Mouse (Mus musculus) retina, postnatal 7 days (tissue): ENCODE measurements around the gene Pgpep1.

Source experiments
- DNase-seq: peaks from one replicate; pipeline ENCODE4 v3.0.0-alpha.2; 2012; ENCODE audit warnings: low read depth, low spot score

Gene Pgpep1

GRCm38 (mm10) chr8:70632346-70632892 lies 27.8 kb downstream of the Pgpep1 start, which contains the start of gene Gdf15:
TSS of gene Gdf15 (minus strand) at chr8:70632456.
- no peak for DNase-seq

GRCm38 (mm10) chr8:70631436-70631835 lies 28.8 kb downstream of the Pgpep1 start:
- peak; percentile 49 for DNase-seq

- no peak for DNase-seq
Measured at GRCm38 (mm10) chr8:70630532-70631381, 29.4 kb downstream of the Pgpep1 start.

DNA sequence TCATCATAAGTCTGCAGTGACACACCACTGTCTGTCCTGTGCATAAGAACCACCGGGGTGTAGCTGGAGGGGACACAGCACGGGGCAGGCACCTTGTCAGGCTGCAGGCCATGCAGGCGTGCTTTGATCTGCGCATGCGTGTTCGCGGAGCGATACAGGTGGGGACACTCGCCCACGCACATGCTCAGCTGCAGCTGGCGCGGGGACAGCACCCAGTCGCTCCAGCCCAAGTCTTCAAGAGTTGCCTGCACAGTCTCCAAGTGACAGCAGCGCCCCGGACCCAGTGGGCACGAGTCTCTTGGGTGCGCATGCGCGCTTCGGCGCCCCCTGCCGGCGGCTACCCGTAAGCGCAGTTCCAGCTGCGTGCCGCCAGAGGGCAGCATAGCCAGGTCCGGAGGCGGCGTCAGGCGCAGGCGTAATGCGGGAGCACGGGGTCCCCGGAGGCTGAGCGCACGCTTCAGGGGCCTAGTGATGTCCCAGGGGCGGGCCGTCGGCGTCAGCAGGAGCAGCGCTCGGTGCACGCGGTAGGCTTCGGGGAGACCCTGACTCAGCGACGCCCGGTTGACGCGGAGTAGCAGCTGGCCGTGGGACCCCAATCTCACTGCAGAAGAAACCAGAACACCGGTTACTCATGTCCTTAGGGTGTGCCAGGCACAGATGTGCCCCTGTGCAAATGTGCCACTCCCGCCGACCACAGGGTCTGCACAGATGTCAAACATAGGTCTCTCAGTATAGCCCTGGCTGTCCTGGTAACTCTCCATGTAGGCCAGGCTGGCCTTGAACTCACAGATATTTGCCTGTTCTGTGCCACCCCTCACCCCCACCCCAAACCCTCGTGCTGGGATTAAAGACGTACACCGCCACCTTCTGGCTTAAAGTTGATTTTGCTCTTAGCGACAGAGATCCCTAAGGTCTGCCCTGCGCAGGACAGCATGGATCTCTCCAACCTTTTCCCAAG lies 30.3 kb downstream of the Pgpep1 start:
- peak; percentile 85 for DNase-seq

DNA sequence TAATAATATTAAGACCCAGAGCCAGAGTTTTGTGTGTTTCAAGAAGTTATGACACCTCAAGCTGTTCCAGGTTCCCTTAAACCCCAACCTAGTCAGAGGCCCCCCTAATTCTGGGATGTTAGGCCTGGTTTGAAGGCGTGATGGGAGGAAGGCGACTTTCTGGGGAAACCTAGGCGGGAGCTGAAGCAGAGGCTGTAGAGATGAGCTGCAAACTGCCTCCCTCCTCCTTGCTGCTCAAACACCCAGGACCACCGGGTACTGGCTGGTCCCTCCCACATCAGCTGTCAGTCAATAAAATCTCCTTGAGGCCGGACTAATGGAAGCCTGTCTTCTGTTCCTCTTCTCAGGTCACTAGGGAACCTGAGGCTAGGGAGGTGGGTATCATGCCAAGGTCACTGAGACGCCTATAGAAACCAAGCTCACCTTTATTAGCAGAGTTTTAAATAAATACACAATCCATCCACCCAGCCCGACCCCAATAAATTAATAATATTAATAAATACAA lies 31.1 kb downstream of the Pgpep1 start:
- no peak for DNase-seq

GRCm38 (mm10) chr8:70627041-70627440 lies 33.1 kb downstream of the Pgpep1 start:
- no peak for DNase-seq

GRCm38 (mm10) chr8:70625104-70625503 lies 35.1 kb downstream of the Pgpep1 start:
- DNase-seq = no peak

GRCm38 (mm10) chr8:70622220-70622619 lies 38.0 kb downstream of the Pgpep1 start:
- DNase-seq = no peak

DNA sequence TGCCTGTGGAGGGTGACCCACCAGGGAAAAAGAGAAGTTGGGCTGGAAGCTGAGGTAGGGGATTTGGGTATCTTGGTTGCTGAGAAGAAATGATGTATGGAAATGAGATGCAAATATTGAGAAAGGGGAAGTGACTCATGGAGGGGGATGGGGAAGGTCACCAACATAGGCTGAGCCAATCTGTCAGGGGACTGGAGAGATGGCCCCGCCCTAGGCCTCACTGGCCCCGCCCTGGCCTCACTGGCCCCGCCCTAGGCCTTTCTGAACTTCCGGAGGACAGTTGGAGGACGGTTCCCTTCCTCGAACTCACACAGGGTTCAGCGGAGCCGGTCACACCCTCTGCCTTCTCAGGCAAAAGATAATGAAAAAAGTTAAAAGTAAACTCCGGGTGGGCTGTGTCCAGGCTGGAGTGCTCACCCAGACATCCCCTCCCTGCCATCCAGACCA lies 41.3 kb downstream of the Pgpep1 start:
- DNase-seq = no peak

DNA sequence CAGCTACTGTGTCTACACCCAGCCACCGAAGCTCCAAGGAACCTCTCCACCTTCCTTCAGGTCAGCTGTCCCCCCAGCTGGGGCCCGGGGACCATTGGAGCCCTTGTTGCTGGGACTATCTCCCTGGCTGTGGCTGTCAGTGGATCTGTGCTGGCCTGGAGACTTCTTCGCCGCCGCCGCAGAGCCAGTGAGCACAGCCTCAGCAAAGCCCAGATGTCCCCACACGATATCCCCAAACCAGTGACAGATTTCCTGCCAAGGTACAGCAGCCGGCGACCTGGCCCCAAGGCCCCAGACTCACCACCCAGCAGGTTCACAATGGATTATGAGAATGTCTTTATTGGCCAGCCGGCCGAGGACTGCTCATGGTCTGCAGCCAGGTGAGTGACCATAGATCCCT lies 42.2 kb downstream of the Pgpep1 start:
- no peak for DNase-seq

DNA sequence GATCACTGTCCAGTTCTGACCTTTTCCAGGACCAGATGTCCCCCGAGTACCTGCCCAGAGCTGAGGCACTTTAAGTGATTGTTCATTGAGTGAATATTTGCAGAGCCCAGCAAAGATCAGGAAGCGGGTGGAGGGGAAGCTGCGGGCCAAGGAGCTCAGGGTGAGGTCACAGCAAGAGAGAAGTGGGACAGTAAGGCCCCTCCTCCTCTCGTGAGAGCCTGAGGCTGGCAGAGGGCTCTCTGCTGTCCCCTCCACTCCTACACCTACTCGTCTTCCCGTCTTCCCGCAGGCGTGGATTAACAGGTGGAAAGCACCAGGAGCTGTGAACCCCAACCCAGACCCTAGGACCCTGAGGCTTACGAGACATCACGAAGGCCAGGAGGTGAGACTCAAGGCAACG lies 43.5 kb downstream of the Pgpep1 start:
- DNase-seq = no peak

DNA sequence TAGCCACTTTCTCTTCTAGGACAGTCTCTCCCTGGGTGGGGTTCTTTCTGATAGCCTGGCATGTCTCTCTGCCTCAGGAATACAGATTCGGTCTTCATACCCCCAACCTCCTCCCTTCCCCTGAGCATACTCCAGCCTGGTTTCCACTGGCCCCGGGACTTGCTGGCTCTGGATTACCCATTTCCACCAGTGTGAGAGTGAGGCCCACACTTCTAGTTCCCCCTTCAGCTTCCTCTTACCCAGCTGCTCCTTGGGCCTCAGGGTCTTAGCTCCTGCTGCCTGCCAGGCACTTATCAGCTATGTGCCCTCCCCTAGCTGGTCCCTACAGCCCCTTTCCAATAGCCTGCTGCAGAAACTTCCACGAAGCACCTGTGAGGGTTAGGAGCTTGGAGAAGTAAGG lies 44.3 kb downstream of the Pgpep1 start, which contains the start of gene Lrrc25:
Gene Lrrc25 (plus strand): TSS at position 262 of the 400 bp plus-strand sequence.
- no peak for DNase-seq

DNA sequence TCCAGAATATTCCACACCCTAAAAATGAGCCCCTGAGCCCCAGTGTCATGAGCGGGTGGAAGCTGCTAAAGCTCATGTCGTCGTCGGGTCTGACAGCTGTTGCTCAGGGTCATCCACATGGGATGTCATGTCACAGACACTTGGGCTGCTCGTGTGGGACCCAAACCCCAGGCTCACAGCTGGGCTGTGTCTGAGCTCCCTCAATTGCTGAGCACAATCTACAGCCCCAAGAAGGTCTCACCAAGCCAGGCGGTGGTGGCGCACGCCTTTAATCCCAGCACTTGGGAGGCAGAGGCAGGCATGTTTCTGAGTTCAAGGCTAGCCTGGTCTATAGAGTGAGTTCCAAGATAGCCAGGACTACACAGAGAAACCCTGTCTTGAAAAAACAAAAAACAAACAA lies 44.9 kb downstream of the Pgpep1 start:
- no peak for DNase-seq

DNA sequence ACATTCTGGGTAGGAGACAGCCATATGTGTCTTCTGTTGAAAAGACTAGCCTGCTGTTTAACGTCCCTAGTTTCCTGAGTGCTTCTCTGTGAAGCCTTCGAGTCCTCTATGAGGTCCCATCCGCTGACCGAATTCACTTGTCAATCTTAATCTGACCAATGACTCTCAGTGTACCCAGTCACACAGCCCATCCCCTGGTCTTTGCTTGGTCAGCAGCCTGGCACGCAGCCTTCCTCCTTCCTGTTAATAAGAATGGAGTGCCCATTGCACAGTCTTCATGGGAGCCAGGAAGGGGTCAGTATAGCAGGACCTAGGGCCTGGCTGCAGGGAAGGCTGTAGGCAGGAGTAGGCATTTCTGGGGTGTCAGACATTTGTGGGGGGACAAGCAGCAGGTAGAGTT lies 45.7 kb downstream of the Pgpep1 start:
- DNase-seq = no peak

DNA sequence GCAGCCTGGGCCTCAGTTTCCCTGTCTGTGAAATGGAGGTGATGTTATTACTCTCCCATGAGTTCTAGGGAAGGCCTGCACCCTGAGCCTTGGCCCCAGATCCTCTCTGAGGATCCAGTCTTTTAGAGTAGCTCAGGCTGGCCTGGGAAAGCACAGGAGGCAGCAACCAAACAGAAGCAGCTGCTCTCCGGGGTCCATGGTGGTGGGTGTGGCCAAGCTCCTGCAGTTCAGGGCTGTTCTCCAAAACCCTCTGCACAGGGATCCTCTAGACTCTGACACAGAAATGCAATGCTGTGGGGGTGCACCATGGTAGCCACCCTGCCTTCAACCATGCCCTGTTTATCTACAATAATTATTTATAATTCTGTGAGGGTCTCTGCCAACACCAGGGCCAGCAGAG lies 46.4 kb downstream of the Pgpep1 start:
- DNase-seq = no peak

DNA sequence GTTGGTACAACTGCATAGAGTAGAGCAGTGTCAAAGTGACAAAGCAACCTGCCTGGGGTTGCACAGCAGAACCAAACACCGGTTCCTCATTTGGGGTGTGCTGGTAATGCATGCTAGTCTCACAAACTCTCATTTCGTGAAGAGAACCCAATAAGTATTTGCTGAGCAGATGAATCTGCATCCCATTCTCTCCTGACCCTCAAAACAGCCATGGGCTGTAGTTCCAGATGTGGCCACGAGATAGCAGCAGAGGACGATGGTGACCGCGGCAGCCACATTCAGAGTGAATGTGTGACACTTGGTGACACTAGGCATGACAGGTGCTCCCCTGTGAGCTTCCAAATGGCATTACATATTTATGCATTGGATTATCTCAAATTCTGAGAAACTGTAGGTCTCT lies 48.3 kb downstream of the Pgpep1 start:
- DNase-seq = peak; percentile 80

- DNase-seq = no peak
Measured at GRCm38 (mm10) chr8:70610796-70611771, 49.1 kb downstream of the Pgpep1 start.

DNA sequence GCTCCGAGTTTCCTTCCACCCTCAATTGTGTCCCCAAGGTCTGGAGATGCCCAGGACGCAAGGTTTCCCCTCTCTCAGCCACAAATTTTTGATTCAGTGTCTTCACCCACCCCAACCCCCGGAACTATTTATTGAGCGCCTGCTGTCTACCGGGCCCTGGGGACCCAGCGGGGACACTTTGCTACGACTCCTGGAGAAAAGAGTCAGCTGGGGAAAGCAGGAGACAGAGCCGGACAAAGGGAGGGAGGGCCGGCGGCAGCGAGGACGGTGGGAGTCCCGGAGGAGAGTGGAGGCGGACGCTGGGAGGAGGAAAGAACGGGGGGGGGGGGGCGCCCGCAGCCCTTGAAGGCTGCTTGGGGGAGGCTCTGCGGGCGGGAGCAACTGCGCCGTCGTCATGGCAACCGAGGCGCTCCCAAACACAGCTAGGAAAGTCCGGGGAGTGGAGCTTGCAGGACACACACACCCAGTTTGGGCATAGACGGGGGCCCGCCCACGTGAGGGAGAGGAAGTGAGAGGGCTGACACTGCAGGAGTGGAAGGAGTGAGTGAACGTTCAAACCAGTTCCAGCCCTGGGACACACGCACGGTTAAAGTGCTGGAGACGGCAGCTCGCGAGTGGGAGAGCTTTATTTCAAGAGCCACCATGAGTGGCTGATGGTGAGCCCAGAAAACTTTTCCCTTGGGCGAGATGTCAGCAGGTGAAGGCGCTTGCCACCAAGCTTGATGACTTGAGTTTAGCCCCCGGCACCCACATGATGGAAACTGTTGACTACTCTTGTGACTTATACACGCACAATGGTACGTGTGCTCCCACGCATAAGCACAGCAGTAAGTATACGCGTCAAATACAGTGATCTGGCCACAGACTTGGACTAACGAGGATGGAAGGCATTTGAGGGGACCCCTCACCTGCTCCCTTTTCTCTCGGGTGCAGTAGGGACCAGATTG lies 50.1 kb downstream of the Pgpep1 start:
- no peak for DNase-seq

DNA sequence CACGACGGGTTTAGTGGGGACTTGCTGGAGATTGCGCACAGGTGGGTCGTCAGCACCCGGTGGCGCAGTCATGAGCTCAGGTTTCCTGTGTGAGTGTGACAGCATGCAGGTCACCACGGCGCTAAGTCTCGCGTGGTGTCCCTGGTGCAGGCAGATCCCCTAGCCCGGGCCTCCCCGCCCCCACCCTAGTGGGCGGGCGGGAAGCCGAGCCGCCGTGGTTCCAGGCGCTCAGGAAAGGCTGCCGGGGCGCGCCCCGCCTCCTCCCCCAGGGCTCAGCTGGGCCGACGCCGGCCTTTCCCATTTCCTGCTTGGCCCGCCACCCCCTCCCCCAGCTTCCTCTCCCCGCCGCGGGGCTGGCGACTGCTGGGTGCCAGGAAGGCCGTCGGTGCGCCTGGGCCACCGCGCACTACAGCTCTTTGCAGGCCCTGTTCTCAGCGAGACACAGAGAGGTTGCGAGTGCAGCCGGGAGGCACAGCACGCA lies 50.8 kb downstream of the Pgpep1 start:
- no peak for DNase-seq
